Mouse (Mus musculus): ENCODE results near the gene Kif27. TPM values are rescaled to one million over a fixed set of nuclear protein-coding genes. Genes with fewer than 3 reads are reported as not detected.

Kif27 gene
- polyA plus RNA-seq, 1 experiment from 2014 or later, result 0.45 TPM

DNA sequence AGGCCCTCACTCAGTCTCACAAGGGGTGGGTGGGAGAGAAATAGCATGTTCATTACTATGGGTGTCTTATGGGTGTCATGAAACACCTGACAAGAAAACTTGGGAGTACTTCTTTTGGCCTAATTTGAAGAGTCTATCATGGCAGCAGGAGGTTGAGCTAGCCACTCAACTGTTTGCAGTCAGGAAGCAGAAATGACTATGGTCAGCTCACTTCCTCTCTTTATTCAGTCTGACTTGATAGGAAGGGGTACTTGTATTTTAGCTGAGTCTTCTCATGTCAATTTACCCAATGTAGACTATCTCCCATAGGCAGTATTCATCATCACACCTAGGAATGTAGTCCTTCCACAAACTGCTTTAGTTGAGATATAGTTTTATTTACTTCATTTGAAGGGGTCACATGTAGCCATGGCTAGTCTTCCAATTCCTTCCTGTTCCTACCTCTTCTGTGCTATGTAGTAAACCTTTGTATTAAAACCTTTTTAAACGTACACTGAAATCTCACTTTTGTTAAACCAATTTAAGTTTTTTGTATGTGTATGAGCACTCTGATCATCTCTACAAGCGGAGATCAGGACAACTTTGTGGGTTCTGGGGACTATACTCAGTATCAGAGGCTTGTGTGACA is 30.5 kb upstream of the Kif27 start:
- H3K27ac ChIP-seq (ENCODE audit: low read length), result no peak overlapping the region
- H3K9me3 ChIP-seq (replicated peaks; ENCODE audit: control insufficient read depth, low read length), result no peaks in the 10 kb centered on the region
- no peak overlapping the region for H3K9ac ChIP-seq (ENCODE audit: low read length)
- H3K27me3 ChIP-seq (ENCODE audit: control insufficient read depth, insufficient read depth, low read length), result no peaks in the 10 kb centered on the region
- no peak overlapping the region for H3K4me2 ChIP-seq (ENCODE audit: low read depth, low read length)
- no peaks in the 10 kb centered on the region for H3K4me1 ChIP-seq (ENCODE audit: control insufficient read depth, insufficient read depth, low read length)
- no peak overlapping the region for H3K4me3 ChIP-seq (replicated peaks; ENCODE audit: low read length)
- no peak for ATAC-seq (ENCODE audit: insufficient read depth, low FRiP score)
- WGBS, result 74% methylated on average over 2 of the region's 2 CpGs
- peaks cover 18% of the 10 kb centered on the region for H3K36me3 ChIP-seq (ENCODE audit: control insufficient read depth, insufficient read depth, low read length)

DNA sequence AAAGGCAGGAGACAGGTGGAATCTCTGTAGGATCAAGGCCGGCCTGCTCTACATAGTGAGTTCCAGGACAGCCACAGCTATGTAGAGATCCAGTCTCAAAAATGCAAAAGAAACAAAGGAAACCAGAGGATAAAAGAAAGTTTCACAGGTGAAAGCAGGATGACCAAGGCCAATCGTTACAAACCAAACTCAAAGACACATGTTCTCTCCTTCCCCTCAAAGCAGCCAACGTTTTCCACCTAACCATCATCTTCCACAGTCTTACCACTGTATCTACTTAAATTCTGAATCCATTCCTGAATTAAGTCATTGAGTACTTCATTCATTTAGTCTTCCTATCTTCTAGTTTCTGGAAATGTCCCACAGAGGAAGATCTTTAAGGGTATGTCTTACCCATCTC is 29.5 kb upstream of the Kif27 start:
- Histone ChIP-seq H3K36me3 (ENCODE audit: control insufficient read depth, insufficient read depth, low read length) (peaks cover 14% of the 10 kb centered on the region), H3K27ac (ENCODE audit: low read length) (no peak overlapping the region), H3K4me3 (replicated peaks; ENCODE audit: low read length) (no peak overlapping the region), H3K9ac (ENCODE audit: low read length) (no peak overlapping the region), H3K9me3 (replicated peaks; ENCODE audit: control insufficient read depth, low read length) (no peaks in the 10 kb centered on the region), H3K4me2 (ENCODE audit: low read depth, low read length) (no peak overlapping the region), H3K4me1 (ENCODE audit: control insufficient read depth, insufficient read depth, low read length) (peaks cover 5% of the 10 kb centered on the region), H3K27me3 (ENCODE audit: control insufficient read depth, insufficient read depth, low read length) (no peaks in the 10 kb centered on the region)
- ATAC-seq (ENCODE audit: insufficient read depth, low FRiP score), result no peak
- 52% methylated on average over 3 of the region's 3 CpGs for WGBS

DNA sequence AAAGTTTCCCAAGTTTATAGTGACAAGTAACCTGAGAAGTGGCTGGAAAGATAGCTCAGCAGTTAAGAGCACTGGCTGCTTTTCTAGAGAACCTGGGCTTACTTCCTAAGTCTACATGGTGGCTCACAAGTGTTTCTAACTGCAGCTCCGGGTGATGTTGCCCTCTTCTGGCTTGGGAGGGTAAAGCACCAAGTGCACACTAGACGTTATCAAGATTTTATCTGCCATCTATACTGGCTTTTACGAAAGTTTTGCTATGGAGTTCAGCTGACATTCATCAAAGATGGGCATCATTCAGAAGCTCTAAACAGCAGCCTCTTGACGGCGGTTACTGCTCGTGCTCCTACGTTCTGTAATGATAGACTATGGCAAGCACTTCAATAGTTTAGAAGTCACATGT is 29.0 kb upstream of the Kif27 start:
- peaks cover 5% of the 10 kb centered on the region for H3K4me1 ChIP-seq (ENCODE audit: control insufficient read depth, insufficient read depth, low read length)
- no peak overlapping the region for H3K4me3 ChIP-seq (replicated peaks; ENCODE audit: low read length)
- peaks cover 12% of the 10 kb centered on the region for H3K36me3 ChIP-seq (ENCODE audit: control insufficient read depth, insufficient read depth, low read length)
- no peak overlapping the region for H3K9ac ChIP-seq (ENCODE audit: low read length)
- no peak overlapping the region for H3K27ac ChIP-seq (ENCODE audit: low read length)
- 6% methylated on average over 7 of the region's 7 CpGs for WGBS
- H3K27me3 ChIP-seq (ENCODE audit: control insufficient read depth, insufficient read depth, low read length), result no peaks in the 10 kb centered on the region
- H3K4me2 ChIP-seq (ENCODE audit: low read depth, low read length), result no peak overlapping the region
- H3K9me3 ChIP-seq (replicated peaks; ENCODE audit: control insufficient read depth, low read length), result no peaks in the 10 kb centered on the region
- ATAC-seq (ENCODE audit: insufficient read depth, low FRiP score), result 0 out of 2 replicates have a peak, but pooled peaks have one; percentile 44

DNA sequence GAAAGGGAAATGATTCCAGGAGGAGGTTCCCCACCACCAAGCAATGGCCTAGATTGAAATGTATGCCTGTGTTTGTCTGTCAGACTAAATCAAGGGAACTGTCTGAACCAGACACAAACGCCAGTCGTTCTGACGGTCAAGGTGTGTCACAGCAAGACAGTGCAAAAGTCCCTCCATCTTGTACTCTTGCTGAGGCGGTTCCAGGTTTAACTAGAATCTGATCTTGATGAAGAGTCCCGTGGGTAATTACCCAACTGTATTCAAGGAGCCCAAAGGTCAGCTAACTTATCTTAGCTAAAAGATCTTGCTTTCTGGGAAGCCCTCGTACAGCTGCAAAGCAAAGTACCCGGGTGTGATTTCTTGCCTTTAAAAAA is 26.6 kb upstream of the Kif27 start:
- Histone ChIP-seq H3K4me2 (ENCODE audit: low read depth, low read length) (peak overlapping the region; percentile 93), H3K9me3 (replicated peaks; ENCODE audit: control insufficient read depth, low read length) (peaks cover 14% of the 10 kb centered on the region), H3K27me3 (ENCODE audit: control insufficient read depth, insufficient read depth, low read length) (no peaks in the 10 kb centered on the region), H3K4me1 (ENCODE audit: control insufficient read depth, insufficient read depth, low read length) (peaks cover 5% of the 10 kb centered on the region), H3K36me3 (ENCODE audit: control insufficient read depth, insufficient read depth, low read length) (peaks cover 24% of the 10 kb centered on the region), H3K27ac (ENCODE audit: low read length) (peak overlapping the region; percentile 35; the same call in 1 of the 2 replicates), H3K4me3 (replicated peaks; ENCODE audit: low read length) (peak overlapping the region; percentile 79), H3K9ac (ENCODE audit: low read length) (peak overlapping the region; percentile 91)
- 69% methylated on average over 7 of the region's 7 CpGs for WGBS
- ATAC-seq (ENCODE audit: insufficient read depth, low FRiP score), result peak; percentile 9; the same call in 1 of the 2 replicates

DNA sequence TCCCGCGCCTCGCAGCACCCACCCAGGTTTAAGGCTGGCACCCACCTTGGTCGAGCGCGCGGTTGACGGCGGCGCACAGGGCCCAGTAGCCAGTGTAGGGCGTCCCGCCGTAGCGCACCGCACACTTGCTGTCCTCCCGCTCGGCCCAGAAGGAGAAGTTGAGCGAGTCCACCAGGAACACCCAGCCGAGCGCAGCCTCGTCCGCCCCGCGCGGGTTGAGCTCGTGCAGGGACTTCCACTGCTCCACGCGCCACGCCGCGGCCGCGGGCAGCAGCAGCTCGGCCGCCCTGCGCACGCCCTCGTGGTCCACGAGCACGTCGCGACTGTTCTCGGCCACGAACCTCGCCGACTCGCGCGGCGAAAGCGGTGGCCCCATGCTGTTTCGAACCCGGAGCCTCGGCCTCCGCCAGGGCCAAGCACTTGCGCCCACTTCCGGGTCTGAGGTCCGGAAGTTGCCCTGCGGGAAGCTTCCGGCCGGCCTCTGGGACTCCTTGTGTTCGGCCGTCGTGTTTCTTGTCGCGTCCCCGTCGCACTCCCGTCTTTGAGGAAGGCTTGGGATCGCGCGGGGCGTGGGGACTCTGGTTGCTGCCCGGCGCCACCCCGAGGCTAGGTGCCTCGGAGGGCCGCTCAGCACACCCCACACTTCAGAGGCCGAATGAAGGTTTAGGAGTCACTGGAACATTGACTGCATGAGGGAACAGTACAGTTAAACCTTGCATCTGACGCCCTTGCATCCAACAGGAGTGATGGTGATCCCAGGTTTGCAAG is 26.0 kb upstream of the Kif27 start, which contains the start of gene 2210016F16Rik:
Gene 2210016F16Rik, minus strand, starts transcription at position 447 of the 768 bp plus-strand sequence.
- peak; percentile 82 for ATAC-seq (ENCODE audit: insufficient read depth, low FRiP score)
- H3K4me1 ChIP-seq (ENCODE audit: control insufficient read depth, insufficient read depth, low read length), result peaks cover 5% of the 10 kb centered on the region
- peak within 1 kb of the TSS; percentile 79 for H3K4me3 ChIP-seq (replicated peaks; ENCODE audit: low read length)
- peak within 1 kb of the TSS; percentile 91 for H3K9ac ChIP-seq (ENCODE audit: low read length)
- H3K9me3 ChIP-seq (replicated peaks; ENCODE audit: control insufficient read depth, low read length), result peaks cover 19% of the 10 kb centered on the region
- peak within 1 kb of the TSS; percentile 93 for H3K4me2 ChIP-seq (ENCODE audit: low read depth, low read length)
- peak within 1 kb of the TSS; percentile 35 for H3K27ac ChIP-seq (ENCODE audit: low read length)
- peaks cover 24% of the 10 kb centered on the region for H3K36me3 ChIP-seq (ENCODE audit: control insufficient read depth, insufficient read depth, low read length)
- 2% methylated on average over 80 of the region's 80 CpGs for WGBS
- H3K27me3 ChIP-seq (ENCODE audit: control insufficient read depth, insufficient read depth, low read length), result no peaks in the 10 kb centered on the region

DNA sequence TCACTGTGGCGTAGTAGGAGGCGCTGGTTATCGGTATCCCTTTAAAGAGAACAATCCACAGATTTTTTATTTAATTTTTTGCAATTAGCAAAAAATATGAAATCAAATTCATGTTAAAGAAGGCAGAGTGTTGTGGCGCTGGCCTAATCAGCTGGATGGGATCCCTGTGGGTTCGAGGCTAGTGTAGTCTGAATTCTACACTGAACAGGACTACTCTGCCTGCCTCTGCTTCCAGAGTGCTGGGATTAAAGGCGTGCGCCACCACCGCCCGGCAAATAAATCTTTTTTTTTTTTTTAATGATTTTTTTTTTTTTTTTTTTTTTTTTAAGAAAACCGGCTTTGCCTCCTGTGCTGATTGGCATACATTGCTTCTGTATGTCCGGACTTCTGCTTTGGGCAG is 25.4 kb upstream of the Kif27 start:
- 42% methylated on average over 11 of the region's 11 CpGs for WGBS
- peaks cover 24% of the 10 kb centered on the region for H3K36me3 ChIP-seq (ENCODE audit: control insufficient read depth, insufficient read depth, low read length)
- peak overlapping the region; percentile 93 for H3K4me2 ChIP-seq (ENCODE audit: low read depth, low read length)
- H3K4me1 ChIP-seq (ENCODE audit: control insufficient read depth, insufficient read depth, low read length), result peaks cover 5% of the 10 kb centered on the region
- H3K27me3 ChIP-seq (ENCODE audit: control insufficient read depth, insufficient read depth, low read length), result no peaks in the 10 kb centered on the region
- peaks cover 19% of the 10 kb centered on the region for H3K9me3 ChIP-seq (replicated peaks; ENCODE audit: control insufficient read depth, low read length)
- peak; percentile 39; the same call in 1 of the 2 replicates for ATAC-seq (ENCODE audit: insufficient read depth, low FRiP score)
- H3K4me3 ChIP-seq (replicated peaks; ENCODE audit: low read length), result peak overlapping the region; percentile 79
- H3K9ac ChIP-seq (ENCODE audit: low read length), result peak overlapping the region; percentile 91
- peak overlapping the region; percentile 35; the same call in 1 of the 2 replicates for H3K27ac ChIP-seq (ENCODE audit: low read length)

DNA sequence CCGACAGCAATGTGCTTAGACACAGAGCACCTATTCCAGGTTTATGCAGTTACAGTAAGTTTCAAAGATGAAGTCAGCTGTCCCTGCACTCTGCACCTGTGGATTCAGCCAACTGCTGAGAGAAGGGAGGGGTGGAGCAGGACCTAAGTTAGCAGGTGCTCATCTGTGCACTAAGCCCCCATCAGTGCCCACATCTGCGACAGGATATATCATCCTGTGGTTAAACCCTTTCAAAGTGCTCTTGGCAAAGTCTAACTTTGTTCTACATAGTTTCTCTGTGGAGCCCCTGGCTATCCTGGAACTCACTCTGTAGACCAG is 14.2 kb upstream of the Kif27 start:
- no peak overlapping the region for H3K4me3 ChIP-seq (replicated peaks; ENCODE audit: low read length)
- WGBS, result 73% methylated on average over 2 of the region's 2 CpGs

DNA sequence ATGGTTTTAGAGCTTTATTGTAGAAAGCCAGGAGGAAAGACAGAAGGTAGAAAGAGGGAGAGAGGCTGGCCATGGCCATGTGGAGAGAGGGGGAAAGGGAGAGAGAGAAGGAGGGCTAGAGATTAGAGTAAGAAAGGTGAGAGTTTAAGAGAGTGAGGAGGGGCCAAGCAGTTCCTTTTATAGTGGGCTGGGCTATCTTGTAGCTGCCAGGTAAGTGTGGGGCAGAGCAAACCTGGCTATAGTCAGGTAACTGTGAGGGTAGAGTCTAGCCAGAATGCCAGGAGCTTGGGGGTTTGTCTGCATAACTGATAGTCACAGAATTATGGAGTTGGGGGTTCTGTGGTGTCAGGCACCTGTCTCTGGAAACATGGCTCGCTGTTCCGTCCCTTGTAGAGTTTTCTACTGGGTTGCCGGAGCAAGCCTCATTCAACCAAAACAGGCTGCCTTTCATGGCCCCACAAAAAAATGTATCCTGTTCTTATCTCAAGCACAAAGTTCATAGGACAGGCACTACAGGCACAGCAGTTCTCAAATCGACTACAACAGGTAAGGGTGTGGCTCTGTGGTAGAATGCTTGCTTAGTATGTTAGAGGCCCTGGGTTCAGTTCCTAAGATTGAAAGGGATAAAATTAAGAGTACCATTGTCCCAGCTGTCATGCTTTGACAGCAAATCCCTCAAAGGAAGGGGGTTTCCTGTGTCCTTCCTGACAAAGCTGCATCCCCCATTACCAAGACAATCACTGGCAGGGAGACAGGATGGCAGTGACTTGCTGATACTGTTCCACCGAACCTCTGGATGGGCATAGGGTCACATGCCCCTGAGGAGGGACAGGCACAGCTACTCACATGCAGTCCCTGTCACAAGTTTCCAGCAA is 13.6 kb upstream of the Kif27 start:
- H3K9ac ChIP-seq (ENCODE audit: low read length), result no peak overlapping the region
- no peak overlapping the region for H3K4me2 ChIP-seq (ENCODE audit: low read depth, low read length)
- H3K27me3 ChIP-seq (ENCODE audit: control insufficient read depth, insufficient read depth, low read length), result no peaks in the 10 kb centered on the region
- no peak overlapping the region for H3K4me3 ChIP-seq (replicated peaks; ENCODE audit: low read length)
- peak overlapping the region; percentile 14 for H3K27ac ChIP-seq (ENCODE audit: low read length)
- peak; percentile 75; the same call in 1 of the 2 replicates for ATAC-seq (ENCODE audit: insufficient read depth, low FRiP score)
- H3K9me3 ChIP-seq (replicated peaks; ENCODE audit: control insufficient read depth, low read length), result no peaks in the 10 kb centered on the region
- WGBS, result 69% methylated on average over 5 of the region's 5 CpGs
- H3K36me3 ChIP-seq (ENCODE audit: control insufficient read depth, insufficient read depth, low read length), result no peaks in the 10 kb centered on the region
- H3K4me1 ChIP-seq (ENCODE audit: control insufficient read depth, insufficient read depth, low read length), result no peaks in the 10 kb centered on the region

More for the DNA sequence above, 14.2 kb upstream of the Kif27 start:
- no peaks in the 10 kb centered on the region for H3K4me1 ChIP-seq (ENCODE audit: control insufficient read depth, insufficient read depth, low read length)
- peak overlapping the region; percentile 8; the same call in 1 of the 2 replicates for H3K27ac ChIP-seq (ENCODE audit: low read length)
- no peak overlapping the region for H3K4me2 ChIP-seq (ENCODE audit: low read depth, low read length)
- H3K27me3 ChIP-seq (ENCODE audit: control insufficient read depth, insufficient read depth, low read length), result no peaks in the 10 kb centered on the region
- no peak overlapping the region for H3K9ac ChIP-seq (ENCODE audit: low read length)
- no peaks in the 10 kb centered on the region for H3K36me3 ChIP-seq (ENCODE audit: control insufficient read depth, insufficient read depth, low read length)
- ATAC-seq (ENCODE audit: insufficient read depth, low FRiP score), result no peak
- H3K9me3 ChIP-seq (replicated peaks; ENCODE audit: control insufficient read depth, low read length), result no peaks in the 10 kb centered on the region

Data from stomach, embryonic 16.5 days (tissue).